Mouse (Mus musculus) brain, embryonic 14.5 days (tissue): ENCODE measurements around the gene Cdc42.

ENCODE experiments used
- CTCF ChIP-seq: fragments of 200-500 bp; IDR thresholded peaks from 2 replicates; pipeline ENCODE4 v1.5.1; 2012; ENCODE audit warnings: inconsistent platforms, mild to moderate bottlenecking, moderate library complexity, borderline replicate concordance; ENCODE audit not compliant: insufficient read depth, insufficient read length; ENCODE audit errors: extremely low read depth
- POLR2A ChIP-seq: fragments of 200-500 bp; IDR thresholded peaks from 2 replicates; pipeline ENCODE4 v1.6.1; 2012; ENCODE audit warnings: mild to moderate bottlenecking, inconsistent platforms, borderline replicate concordance; ENCODE audit not compliant: poor library complexity, insufficient read depth, insufficient read length, severe bottlenecking; ENCODE audit errors: extremely low read depth

DNA sequence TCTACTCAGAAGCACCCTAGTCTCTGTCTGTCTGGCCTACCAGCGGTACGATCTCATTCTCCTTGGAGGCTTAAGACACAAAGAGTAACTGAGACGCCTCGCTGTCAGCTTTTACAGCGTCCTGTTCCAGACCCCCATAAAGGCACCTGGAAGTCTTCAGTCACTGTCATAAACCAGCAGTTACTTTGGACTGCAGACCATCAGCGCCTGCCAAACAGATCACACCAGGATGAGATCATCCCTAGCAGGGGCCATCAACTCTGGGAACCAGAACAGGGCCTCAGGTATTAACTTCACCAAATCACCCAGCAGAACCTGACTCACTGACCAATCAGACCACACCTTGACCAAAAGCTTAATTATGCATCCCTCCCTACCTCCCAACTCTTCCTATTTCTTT is 43.0 kb downstream of the Cdc42 start:
- TF ChIP-seq CTCF: no peak
- TF ChIP-seq POLR2A: no peak
